Mouse (Mus musculus) frontal cortex, postnatal 10 days (tissue): Measurements from ENCODE around the gene Mn1.

Experiments
- DNase-seq, 2 experiments: peaks; one replicate each; pipeline ENCODE4 v3.0.0; 2022; ENCODE audit warnings: low spot score in 2 of 2, mixed read lengths in 1 of 2

Gene Mn1

DNA sequence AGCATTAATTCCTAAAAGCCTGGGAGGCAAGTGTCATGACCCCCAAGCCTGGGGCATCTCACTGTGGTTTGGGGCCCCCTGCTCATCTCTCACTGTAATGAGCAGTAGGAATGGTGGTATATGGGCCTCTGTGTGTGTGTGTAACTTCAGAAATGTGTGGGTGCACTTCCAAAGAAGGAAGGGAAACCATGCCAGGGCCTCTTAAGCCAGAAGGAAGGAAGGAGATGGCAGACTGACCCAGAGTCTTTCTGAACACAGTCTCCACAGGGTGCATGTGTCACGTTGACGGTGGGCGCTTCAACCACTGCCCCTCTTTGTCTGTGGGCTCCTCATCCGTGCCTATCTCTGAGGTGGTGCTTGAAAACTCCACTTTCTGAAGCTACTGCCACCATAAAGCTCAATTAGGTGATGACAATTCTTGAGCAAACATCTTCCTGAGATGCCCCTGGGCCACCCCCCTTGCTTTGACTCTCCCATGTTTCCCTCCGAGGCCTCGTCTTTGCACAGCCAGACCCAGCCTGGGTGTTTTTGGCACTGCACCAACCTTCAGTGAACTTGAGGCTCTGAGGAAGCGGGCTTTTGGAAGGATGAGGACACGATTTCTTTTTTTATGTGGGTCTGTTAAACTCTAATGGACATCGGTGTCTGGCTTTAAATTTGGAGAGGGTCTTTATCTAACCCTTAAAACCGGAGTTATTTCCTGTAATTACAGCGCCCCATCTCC is 14.0 kb downstream of the Mn1 start:
- DNase-seq: no peak

DNA sequence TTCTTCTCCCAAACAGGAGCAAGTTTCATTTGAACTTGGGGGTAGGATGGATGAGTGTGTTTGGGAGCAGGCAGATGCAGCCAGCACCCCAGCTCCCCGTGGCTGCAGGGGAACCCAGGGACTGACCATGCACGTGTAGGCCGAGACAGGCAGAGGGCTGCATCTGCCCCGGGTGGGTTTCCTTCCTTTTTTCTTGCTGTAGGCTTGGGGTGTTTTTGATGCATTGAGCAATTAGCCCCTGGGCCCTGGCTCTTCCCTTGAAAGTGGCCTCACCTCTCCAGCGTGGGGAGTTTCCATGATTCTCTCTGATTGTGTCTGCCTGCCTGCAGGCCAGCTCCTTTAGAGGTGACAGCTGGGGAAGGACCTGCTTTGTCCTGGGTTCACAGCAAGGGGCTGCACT is 15.7 kb downstream of the Mn1 start:
- no peak for DNase-seq

DNA sequence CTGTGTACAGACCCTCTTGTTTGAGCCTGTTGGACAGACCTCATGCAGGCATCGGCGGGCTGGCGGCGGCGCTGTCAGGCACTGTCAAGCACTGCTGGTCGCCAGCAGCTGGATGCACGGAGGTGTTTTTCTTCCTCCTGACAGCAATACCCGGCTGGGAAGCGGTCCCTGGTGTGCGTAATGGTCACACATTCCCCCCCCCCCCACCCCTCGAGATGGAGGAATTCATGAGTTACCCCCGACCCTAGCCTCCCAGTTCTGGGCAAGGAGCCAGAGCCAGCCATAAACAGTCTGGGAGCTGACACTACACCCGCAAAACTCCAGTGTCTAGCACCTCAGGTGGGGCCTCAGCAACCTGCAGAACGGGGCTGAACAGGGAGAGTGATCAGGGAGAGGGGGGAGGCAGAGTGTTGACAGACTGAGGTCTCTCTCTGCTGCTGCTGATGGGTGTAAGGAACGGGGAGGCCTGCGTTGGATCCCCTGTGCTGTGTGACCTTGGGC is 17.2 kb downstream of the Mn1 start:
- no peak for DNase-seq

DNA sequence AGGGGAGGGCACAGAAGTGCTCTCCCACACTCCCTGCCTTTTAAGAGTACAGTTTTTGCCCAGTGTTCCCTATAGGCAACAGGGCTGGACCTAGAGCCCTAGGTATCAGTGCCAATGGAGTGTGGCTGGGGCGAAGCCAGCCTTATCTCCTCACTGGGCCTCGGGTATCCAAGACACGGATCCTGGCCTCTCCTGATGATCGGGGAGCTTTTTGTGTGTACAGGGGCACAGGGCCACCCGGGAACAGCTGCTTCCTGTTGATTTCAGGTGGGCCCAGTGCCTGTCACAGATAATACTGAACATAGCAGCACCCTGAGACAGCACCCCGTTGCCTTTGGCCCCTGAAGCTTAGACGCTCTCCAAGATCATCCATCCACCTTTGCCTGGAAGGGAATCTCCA is 19.1 kb downstream of the Mn1 start:
- DNase-seq: no peak

DNA sequence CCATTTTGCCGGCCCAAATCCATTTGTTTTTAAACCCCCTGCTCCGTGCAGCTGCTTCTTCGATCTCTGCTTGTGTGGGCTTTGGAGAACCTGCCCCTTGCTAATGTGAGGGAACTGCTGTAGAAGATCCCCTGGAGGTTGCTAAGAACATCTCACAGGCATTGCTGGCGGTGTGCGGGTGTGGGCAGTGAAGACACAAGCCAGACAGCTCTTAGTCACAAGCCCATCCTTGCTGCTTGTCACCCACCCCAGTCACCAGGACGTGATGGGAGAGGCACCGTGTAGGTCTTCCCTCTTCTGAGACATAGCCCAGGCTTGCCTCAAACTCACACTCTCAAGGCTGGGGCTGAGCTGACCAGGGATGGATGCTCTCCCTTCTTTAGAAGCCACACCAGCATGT is 20.0 kb downstream of the Mn1 start:
- no peak for DNase-seq

DNA sequence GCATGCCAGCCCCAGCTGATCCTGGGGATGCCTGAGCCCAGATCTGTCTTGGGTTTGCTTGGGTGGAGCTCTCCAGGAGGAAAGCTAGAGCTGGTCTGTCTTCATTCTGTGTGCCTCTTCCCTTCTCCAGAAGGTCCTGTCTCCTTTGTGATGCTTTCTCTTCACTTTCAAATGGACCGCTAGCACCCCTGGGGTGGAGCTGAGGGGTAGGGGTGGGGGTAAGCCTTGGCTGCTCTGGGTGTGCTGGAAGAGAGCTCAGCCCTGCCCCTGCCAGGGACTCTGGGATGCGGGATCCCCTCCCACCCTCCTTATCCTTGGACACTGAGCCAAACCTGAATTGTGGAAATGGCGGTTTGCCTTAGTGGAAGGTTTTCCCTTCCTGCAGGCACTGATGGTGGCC is 21.2 kb downstream of the Mn1 start:
- DNase-seq: no peak

DNA sequence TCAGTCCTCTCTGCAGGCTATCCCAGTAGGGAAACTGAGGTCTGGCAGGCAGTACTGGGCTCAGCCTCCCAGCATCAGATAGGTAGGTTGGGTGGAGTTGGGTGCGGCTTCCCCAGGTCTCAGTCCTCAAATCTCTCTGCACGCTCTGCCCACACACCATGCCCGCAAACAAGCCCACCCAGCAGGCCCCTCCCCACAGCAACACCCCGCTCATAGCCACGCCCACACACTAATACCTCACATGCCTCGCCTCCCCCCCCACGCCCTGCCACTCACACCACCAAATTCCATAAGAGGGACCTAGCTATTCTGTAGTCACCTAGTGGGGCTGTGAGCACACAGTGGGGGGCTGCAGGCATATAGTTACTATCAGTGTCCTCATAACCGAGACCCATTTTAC is 21.7 kb downstream of the Mn1 start:
- no peak for DNase-seq

DNA sequence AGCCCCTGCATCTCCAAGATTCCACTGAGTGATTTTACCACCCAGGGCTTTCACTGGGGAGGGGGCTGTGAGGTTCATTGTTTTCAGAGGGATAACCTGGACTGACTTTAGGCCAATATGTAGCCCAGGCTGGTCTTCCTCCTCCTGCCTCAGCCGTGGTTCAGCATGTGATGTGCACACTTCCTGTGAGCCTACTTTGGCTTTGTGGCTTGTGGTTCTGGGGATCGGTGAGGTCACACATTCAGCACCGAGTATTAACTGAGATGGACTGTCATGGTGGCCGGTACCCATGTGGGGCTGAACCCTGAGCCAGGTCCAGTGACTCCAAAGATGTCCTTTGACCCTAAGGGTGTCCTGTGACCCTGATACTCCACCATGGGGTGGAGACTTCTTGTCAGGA is 23.1 kb downstream of the Mn1 start:
- DNase-seq: no peak

DNA sequence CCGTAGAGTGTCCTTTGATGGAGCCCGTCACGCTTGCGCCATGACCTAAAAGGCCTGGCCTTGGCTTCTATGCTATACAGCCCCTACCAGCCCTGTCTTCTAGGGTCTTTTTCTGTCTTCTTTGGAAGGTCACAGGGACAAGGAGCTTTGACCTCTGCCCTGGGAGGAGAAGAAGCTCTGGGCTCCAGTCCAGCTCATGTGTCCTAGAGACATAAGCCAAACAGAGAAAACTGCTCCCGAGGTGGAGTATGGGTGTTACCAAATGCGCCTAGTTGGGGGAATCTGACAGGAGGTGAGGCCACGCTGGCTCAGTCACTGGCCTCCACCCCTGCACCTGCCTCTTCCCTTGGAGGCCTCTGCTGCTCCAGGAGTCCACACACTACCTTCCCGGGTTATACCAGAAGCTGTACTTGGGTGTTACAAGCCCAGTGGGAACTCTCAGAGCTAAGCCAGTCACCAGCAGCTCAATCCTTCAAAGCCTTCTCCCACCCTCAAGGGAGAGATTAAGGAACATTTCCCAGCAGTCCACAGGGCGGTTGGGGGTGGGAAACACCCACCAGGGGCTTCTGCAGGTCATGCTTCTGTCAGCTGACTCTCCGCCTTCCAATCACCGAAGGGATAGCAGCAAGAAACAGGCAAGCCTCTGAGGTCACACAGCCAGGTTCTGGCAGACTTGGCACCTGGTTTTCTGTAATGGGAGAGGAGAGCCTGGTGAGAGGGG is 25.1 kb downstream of the Mn1 start:
- no peak for DNase-seq

DNA sequence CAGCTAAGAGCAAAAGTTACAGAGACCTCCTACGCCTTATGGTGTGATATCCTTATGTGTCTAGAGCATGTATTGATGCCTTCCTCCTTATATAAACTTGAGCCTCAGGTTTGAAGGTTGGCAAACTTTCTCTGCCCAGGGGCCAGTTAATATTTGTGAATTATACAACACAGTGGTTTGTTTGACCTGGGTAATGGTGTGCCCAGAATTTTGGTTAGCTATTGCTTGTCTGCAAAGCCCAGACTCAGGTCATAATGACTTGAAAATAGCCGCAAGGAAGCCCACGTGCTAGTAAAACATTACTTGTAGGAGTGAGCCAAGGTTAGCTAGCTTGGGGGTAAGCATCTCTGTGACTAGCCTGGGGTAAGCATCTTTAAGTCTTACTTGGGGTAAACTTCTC is 26.5 kb downstream of the Mn1 start:
- no peak for DNase-seq

DNA sequence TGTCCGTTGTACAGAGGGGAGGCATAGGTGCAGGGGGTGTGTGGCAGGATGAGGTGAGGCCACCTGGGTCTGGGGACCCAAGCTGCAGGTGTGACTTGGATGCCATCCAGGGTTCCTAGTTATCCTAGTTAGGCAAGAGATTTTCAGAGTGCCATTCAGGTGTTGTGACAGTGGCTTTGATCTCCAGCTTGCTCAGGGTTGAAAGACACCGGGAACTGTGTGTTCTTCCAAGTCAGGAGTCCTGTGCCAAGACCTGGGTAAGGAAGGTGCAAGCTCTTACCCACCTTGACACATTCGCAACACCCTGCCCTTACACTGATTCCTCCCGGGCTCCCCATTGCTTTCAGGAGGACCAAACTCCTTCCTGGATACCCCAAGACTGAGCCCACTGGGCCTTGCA is 27.2 kb downstream of the Mn1 start:
- DNase-seq: no peak

DNA sequence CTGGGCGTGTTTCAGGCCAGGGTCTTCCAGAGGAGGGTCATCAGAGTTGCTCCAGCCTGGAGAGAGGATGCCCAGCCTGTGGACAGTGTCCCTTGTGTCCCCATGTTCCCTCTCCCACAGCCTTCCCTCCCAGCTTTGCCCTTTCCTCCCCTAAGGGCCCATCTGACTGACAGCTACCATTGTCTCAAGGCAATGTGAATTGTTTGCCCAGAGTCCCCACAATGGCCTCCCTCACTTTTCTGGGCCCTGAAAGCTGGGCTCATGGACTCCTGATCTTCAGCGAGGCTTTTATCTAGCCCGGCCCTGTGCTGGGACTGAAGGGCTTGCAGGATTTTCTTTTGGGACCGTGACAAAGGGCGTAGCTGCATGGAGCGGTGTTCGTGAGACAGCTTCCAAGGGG is 29.5 kb downstream of the Mn1 start:
- no peak for DNase-seq

DNA sequence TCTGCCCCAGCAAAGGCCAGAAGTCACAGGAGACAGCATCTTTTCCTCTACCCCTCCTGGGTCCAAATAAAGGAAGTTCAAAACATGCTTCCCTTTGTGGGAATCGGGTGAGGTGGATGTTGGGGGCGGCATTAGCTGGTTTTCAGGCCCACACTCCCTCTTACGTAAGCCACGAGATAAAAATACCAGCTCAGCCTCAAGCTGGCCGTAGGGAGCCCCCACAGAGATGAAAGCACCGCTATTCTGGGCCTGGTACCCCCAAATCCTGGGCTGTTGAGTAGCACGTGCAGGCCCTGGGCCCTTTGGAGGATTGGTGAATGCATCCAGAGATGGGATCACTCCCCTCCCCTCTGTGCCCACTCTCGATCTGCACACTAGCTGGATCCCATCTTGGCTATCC is 32.5 kb downstream of the Mn1 start:
- DNase-seq: no peak

DNA sequence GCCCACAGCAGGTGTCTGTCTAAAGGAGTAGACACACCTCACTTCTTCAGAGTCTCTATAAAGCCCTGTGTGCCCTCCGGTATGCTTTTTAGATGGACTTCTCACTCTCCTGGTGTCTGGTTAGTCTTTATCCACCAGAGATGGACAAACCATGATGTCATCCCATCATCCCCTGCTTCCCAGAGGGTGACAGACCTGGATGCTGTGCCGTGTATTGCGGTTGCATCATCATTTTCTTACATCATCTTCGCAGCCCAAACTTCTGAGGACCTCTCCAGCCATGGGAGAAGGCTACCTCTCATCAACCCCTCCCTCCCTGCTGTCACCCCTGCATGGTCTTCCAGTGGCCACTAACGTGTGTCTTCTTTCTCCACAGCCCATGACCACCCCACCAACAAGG is 37.1 kb downstream of the Mn1 start:
- no peak for DNase-seq

DNA sequence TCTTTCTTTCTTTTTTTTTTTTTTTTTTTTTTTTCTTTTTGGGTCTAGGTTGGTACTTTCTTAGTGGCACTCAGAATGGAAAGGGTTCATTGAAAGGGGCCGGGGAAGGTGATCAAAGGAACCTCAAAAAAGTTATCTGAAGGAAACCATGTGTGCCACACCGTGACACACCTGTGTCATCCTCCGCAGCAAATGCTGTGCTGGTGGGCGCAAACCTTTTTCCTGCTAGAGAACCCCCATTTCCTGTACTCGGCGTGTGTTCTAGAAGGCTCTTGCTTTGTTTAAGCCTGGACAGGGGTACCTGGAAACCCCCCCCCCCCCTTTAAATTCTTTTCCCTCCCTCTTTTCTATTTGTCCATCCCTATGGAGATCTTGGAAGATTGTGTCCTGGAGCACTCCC is 37.7 kb downstream of the Mn1 start:
- DNase-seq: no peak

DNA sequence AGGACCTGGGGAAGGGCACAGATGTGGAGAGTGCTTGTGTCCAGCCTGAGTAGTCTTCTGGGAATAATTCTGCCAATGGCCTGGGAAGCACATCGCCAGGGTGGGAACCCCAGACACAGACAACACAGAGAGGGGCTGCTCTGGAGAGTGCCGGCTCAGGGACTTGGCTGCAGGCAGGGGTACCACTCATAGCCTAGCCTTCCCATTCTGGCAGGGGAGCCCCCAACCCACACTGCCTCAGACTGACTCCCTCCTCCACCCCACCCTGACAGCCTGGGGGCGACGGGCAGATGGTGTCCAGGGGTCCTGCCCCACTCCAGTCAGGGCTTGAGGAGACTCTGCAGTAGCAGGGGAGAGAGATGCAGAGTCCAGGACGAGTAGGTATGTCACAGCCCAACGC is 41.5 kb downstream of the Mn1 start:
- DNase-seq: no peak

DNA sequence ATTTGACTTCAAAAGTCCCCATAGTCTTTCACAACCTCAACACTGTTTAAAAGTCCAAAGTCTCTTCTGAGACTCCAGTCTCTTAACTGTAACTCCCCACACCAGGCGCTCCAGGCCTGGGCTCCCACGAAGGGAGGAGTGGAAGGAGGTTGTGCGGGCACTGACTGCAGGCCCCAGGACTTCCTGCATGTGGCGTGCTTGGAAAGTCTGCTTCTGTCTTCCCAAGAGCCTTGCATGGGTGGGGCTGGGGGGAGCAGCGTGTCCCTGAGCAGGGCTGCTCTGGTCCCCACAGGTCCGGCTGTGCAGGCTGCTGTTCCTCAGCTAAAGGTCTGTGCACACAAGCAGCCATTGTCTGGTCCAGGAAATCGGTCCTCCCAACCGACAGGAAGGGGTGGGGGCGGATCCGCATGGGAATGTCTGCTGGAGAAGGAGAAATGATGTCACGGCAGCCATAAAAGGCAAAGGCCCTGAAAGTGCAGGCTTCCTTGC is 48.7 kb downstream of the Mn1 start:
- peak in 1 of 2 experiments; percentile 32 for DNase-seq

DNA sequence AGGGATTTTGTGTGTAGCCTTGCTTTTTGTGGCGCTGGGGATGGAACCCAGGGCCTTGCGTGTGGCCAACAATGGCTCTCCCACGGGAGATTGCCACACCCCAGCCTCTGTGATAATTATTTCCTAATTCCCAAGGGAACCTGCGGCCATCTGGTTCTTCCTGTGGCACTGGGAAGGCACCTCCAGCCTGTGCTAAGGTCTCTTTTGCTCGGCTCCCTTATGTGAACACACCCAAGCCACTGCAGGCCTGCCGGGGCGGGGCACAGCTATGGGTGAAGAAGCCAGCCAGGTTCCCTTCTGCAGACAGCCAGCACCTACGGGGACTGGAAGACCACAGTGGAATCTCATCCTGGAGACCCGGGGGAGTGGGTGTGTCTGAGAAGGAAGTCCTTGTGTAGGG is 49.3 kb downstream of the Mn1 start:
- DNase-seq: no peak

DNA sequence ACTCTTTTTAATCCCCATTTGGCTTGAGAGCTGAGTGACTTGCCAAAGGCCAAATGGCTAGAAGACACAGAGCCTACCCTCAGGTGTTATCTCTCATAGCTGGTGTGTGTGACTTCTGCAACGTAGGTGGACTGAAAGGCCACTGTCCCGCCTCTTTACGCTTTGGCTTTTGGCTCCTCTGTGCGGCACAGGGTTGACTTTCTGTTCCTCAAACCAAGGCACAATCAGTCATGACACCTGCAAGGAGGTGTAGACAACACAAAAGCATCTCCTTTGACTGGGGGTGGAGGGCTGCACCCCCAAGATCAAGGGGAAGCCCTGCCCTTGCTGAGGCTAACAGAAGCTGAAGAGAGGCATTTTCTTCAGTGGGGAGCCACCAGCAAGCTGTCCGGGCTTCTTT is 50.5 kb downstream of the Mn1 start:
- no peak for DNase-seq

DNA sequence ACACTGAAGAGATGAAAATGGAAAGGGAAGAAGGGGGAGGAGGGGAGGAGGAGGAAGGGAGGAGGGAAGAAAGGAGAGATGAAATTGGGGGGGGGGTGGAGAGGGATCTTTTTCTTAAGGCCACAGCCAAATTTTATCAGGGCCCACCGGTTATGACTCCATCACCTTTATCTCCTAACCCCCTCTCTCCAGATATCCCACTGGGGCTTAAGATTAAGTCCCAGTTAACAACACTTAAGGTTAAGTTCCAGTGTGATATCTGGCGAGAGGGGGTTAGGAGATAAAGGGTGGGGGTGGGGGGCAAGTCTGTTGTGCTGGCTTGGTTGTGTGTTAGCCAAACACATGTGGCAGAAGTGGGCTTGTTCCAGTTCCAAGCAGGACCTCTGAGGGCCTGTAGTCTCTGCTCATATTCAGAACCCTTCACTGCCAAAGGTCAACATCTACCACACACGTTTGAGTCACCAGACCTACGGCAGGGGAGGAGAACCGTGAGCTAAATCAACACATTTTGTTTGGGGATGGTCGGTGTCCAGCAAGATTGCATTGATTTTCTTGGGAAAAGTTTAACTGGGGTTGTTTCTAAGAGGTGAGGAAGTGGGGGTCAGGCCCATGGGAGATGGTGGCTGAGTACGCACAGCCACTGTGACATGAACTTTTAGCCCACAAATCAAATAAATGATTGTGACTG is 52.2 kb downstream of the Mn1 start:
- DNase-seq: no peak

DNA sequence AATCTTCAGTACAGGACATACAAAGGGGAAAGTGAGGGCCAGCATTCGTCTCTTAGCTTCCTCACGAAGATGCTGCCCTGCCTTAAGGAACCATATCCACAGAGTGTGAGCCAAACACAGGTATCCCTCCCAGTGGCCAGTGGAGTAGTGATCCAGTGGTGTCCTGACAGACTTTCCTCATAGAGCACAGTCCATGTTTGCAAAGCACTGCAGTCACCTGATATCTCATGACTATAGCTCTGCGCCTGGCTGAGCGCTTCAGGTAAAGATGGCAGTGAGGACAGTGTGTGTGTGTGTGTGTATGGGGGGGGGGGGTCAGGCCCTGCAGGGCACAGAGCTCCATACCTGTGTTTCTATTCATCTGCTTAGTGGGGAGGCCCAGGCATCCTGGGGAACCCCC is 53.7 kb downstream of the Mn1 start:
- no peak for DNase-seq

DNA sequence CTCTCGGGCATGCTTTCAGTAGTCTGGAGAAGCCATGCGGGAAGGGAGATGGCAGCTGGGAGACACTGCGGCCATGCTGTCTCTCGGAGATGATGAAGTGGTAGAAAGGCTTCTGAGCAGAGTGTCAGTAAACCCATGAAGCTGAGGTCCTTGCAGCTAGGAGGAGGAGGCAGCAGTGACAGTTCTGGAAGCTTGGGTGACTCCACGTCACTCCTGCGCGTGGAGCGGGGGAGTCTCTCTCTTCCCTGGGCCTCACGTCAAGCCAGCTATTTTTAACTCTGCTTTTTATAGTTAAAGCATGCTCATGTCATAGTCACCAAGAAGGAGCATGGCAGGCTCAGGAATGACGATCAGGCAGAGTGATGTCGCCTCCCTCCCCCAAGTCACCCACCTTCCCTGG is 56.3 kb downstream of the Mn1 start:
- DNase-seq: peak; percentile 61 to 73

DNA sequence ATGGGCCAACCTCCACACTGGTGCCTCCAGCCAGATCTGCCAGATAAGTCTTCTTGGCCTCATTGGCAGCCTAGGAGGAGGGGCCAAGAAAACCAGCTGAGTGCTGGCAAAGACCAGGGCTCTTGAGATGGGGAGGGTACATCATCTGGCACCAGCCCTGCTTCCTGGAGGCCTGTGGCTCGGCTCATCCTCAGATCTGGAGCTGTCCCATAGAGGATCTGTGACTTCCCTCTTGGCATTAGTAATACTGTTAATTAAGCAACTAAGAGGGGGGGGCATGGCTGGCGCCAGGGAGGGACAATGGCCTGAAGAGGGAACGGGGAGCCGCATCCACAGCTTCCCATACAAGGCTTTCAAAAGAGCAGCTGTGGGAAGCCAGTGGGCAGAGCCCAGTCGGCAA is 58.6 kb downstream of the Mn1 start:
- DNase-seq: no peak
